Mouse (Mus musculus): ENCODE measurements at regions not wholly inside any gene's neighbourhood (a gene's known extent, or its start where the extent isn't known, plus 50 kb on each side); places are given as distances from the start of the nearest gene placed in this dataset.

DNA sequence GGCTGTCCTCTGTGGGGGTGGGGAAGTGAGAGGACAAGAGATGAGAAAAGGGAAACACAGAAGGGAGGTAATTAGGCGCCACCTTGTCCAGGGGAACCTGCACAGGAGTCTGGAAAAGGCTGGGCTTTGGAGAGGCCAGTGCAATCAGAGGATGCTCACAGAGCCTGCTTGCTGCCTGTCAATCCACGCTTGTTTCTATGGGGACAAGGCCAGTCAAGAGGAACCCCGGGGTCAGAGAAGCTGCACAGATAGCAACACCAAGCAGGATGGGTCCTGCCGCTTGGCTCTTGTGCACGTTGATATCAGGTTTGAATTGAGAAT, 718.1 kb upstream of the Car8 start:
- WGBS, result 57% methylated on average over 5 of the region's 5 CpGs
- Histone ChIP-seq H3K36me3 (no peaks in the 10 kb centered on the region), H3K4me1 (peaks cover 36% of the 10 kb centered on the region), H3K4me3 (no peak overlapping the region), H3K27ac (no peak overlapping the region), H3K4me2 (no peak overlapping the region), H3K9ac (no peak overlapping the region), H3K9me3 (no peaks in the 10 kb centered on the region), H3K27me3 (no peaks in the 10 kb centered on the region)
- ATAC-seq (ENCODE audit: insufficient number of reproducible peaks, insufficient read depth, low FRiP score, low TSS enrichment, low read depth), result no peak

GRCm38 (mm10) chr4:8956312-8957022, 717.6 kb upstream of the Car8 start:
- Histone ChIP-seq H3K27ac (no peak overlapping the region), H3K4me2 (no peak overlapping the region), H3K36me3 (no peaks in the 10 kb centered on the region)

GRCm38 (mm10) chr4:8955306-8955705, 716.5 kb upstream of the Car8 start:
- H3K4me3 ChIP-seq, result no peak overlapping the region
- H3K4me2 ChIP-seq, result no peak overlapping the region
- H3K4me1 ChIP-seq, result peaks cover 36% of the 10 kb centered on the region
- no peak for ATAC-seq (ENCODE audit: insufficient number of reproducible peaks, insufficient read depth, low FRiP score, low TSS enrichment, low read depth)
- no peaks in the 10 kb centered on the region for H3K27me3 ChIP-seq
- no peak overlapping the region for H3K27ac ChIP-seq
- 90% methylated on average over 5 of the region's 5 CpGs for WGBS
- H3K9me3 ChIP-seq, result no peaks in the 10 kb centered on the region
- no peak overlapping the region for H3K9ac ChIP-seq
- no peaks in the 10 kb centered on the region for H3K36me3 ChIP-seq

More at GRCm38 (mm10) chr4:8956312-8957022, 717.6 kb upstream of the Car8 start:
- Histone ChIP-seq H3K27me3 (no peaks in the 10 kb centered on the region), H3K9ac (no peak overlapping the region), H3K4me1 (peaks cover 36% of the 10 kb centered on the region), H3K4me3 (no peak overlapping the region), H3K9me3 (no peaks in the 10 kb centered on the region)
- WGBS, result 57% methylated on average over 9 of the region's 9 CpGs
- no peak for ATAC-seq (ENCODE audit: insufficient number of reproducible peaks, insufficient read depth, low FRiP score, low TSS enrichment, low read depth)

GRCm38 (mm10) chr4:8954356-8954914, 715.6 kb upstream of the Car8 start:
- H3K36me3 ChIP-seq, result no peaks in the 10 kb centered on the region
- no peak for ATAC-seq (ENCODE audit: insufficient number of reproducible peaks, insufficient read depth, low FRiP score, low TSS enrichment, low read depth)
- peaks cover 36% of the 10 kb centered on the region for H3K4me1 ChIP-seq
- WGBS, result 16% methylated on average over 10 of the region's 10 CpGs
- peak overlapping the region; percentile 36 for H3K4me2 ChIP-seq
- H3K4me3 ChIP-seq, result no peak overlapping the region
- no peak overlapping the region for H3K27ac ChIP-seq
- no peaks in the 10 kb centered on the region for H3K9me3 ChIP-seq
- no peaks in the 10 kb centered on the region for H3K27me3 ChIP-seq
- no peak overlapping the region for H3K9ac ChIP-seq

DNA sequence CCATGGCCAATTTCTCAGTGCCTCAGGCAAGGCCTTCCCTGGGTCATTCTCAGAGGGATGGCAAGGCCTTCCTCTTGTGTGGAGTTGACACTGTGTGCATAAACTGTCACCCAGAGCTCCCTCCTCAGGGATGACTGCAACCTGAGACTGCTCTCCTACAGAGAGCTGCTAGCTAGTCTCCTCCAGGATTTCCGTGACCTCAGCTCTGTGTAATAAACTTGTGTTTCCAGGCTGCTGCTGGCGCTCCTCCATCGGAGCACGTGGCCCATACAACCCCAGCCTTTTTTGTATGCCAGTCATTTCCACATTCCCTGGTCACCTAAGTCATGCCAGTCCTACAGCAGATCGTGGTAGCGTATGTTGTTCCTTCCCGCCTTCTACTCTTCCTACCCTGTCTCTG, 714.3 kb upstream of the Car8 start:
- H3K36me3 ChIP-seq, result no peaks in the 10 kb centered on the region
- H3K9ac ChIP-seq, result no peak overlapping the region
- H3K27ac ChIP-seq, result no peak overlapping the region
- H3K4me3 ChIP-seq, result no peak overlapping the region
- WGBS, result 87% methylated on average over 7 of the region's 7 CpGs
- no peak overlapping the region for H3K4me2 ChIP-seq
- peaks cover 32% of the 10 kb centered on the region for H3K4me1 ChIP-seq
- no peaks in the 10 kb centered on the region for H3K27me3 ChIP-seq
- no peaks in the 10 kb centered on the region for H3K9me3 ChIP-seq
- ATAC-seq (ENCODE audit: insufficient number of reproducible peaks, insufficient read depth, low FRiP score, low TSS enrichment, low read depth), result no peak

DNA sequence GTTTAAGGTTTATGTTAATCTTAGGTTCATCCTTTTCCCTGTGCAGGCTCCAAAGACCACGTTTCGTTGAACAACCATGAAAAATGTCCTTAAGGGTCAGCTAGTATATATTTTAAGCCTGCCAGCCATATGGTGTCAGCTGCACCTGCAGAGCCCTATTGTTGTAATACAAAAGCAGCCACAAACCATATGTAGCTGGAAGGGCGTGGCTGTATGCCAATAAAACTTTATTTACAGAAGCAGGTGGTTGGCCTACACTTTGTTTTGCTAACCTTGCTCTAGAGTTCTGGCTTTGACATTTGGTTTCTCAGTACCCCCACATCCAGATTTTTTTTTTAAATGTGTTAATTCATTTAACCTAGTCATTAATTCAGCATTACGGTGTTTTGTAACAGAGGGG, 711.1 kb upstream of the Car8 start:
- no peak overlapping the region for H3K9ac ChIP-seq
- no peaks in the 10 kb centered on the region for H3K36me3 ChIP-seq
- 73% methylated on average over 4 of the region's 4 CpGs for WGBS
- no peak for ATAC-seq (ENCODE audit: insufficient number of reproducible peaks, insufficient read depth, low FRiP score, low TSS enrichment, low read depth)
- no peaks in the 10 kb centered on the region for H3K9me3 ChIP-seq
- no peak overlapping the region for H3K4me2 ChIP-seq
- peaks cover 15% of the 10 kb centered on the region for H3K4me1 ChIP-seq
- H3K27me3 ChIP-seq, result peaks cover 5% of the 10 kb centered on the region
- H3K27ac ChIP-seq, result no peak overlapping the region
- no peak overlapping the region for H3K4me3 ChIP-seq

GRCm38 (mm10) chr4:8949537-8949936, 710.7 kb upstream of the Car8 start:
- no peak overlapping the region for H3K9ac ChIP-seq
- H3K9me3 ChIP-seq, result no peaks in the 10 kb centered on the region
- no peak overlapping the region for H3K27ac ChIP-seq
- 54% methylated on average over 5 of the region's 5 CpGs for WGBS
- no peak overlapping the region for H3K4me3 ChIP-seq
- H3K27me3 ChIP-seq, result peaks cover 5% of the 10 kb centered on the region
- H3K36me3 ChIP-seq, result no peaks in the 10 kb centered on the region
- no peak overlapping the region for H3K4me2 ChIP-seq
- no peak for ATAC-seq (ENCODE audit: insufficient number of reproducible peaks, insufficient read depth, low FRiP score, low TSS enrichment, low read depth)
- H3K4me1 ChIP-seq, result peaks cover 15% of the 10 kb centered on the region

DNA sequence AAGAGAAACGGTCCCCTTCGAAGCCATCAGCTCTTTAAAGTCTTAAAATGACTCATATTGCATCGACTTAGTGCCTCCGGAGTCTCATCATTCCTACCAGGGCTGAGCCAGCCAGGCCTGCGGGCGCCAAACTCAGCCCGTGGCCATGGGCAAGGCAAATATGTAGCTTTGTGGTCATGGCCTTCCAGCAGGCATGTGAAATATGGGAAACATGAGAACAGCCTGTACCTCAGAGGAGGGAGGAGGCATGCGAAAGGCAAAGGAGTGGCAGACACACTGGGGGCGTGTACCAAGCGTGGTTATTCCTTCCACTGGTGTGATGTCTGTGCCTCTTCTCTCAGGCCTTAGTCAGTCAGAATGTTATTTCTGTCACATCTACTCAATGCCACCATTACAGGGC, 706.3 kb upstream of the Car8 start:
- Histone ChIP-seq H3K4me1 (peaks cover 15% of the 10 kb centered on the region; the same call in 1 of the 2 replicates), H3K9me3 (no peaks in the 10 kb centered on the region), H3K9ac (no peak overlapping the region), H3K4me3 (no peak overlapping the region), H3K27me3 (peaks cover 8% of the 10 kb centered on the region), H3K27ac (peak overlapping the region; percentile 49; the same call in 1 of the 2 replicates), H3K36me3 (no peaks in the 10 kb centered on the region), H3K4me2 (no peak overlapping the region)
- 62% methylated on average over 10 of the region's 10 CpGs for WGBS
- peak; percentile 59; the same call in 1 of the 2 replicates for ATAC-seq (ENCODE audit: insufficient number of reproducible peaks, insufficient read depth, low FRiP score, low TSS enrichment, low read depth)

GRCm38 (mm10) chr4:8943080-8943479, 704.2 kb upstream of the Car8 start:
- Histone ChIP-seq H3K27me3 (peaks cover 8% of the 10 kb centered on the region), H3K9me3 (no peaks in the 10 kb centered on the region), H3K4me2 (no peak overlapping the region), H3K27ac (no peak overlapping the region), H3K4me3 (no peak overlapping the region), H3K9ac (no peak overlapping the region), H3K36me3 (no peaks in the 10 kb centered on the region), H3K4me1 (peaks cover 15% of the 10 kb centered on the region; the same call in 1 of the 2 replicates)
- no peak for ATAC-seq (ENCODE audit: insufficient number of reproducible peaks, insufficient read depth, low FRiP score, low TSS enrichment, low read depth)
- WGBS, result 24% methylated on average over 5 of the region's 5 CpGs

DNA sequence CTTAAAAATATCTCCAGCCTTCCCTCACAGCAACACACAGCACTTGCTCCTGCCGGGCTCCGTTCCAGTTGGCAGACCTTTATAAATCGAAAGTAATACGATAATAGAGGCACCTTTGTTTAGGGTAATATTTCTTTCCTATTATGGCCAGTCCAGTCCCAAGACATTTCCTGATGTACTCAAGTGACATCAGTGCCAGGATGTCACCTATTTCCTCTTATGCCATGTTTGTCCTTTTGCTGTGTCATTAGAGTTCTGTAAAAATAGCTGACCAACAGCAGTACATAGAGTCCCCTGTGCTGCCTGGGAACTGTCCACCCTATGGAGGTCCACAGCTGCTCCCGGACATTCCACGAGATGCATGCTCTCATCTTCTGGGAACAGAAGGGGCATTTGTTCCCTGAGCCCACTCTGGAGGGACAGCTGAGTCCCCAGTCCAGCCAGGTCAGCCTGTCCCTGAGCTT, 700.1 kb upstream of the Car8 start:
- 47% methylated on average over 6 of the region's 6 CpGs for WGBS
- H3K4me3 ChIP-seq, result no peak overlapping the region
- H3K27me3 ChIP-seq, result peaks cover 3% of the 10 kb centered on the region; the same call in 1 of the 2 replicates
- no peak overlapping the region for H3K4me2 ChIP-seq
- H3K9ac ChIP-seq, result no peak overlapping the region
- H3K36me3 ChIP-seq, result no peaks in the 10 kb centered on the region
- no peak for ATAC-seq (ENCODE audit: insufficient number of reproducible peaks, insufficient read depth, low FRiP score, low TSS enrichment, low read depth)
- H3K4me1 ChIP-seq, result peaks cover 7% of the 10 kb centered on the region; the same call in 1 of the 2 replicates
- H3K9me3 ChIP-seq, result no peaks in the 10 kb centered on the region
- H3K27ac ChIP-seq, result no peak overlapping the region

- Histone ChIP-seq H3K4me2 (no peak overlapping the region), H3K27ac (no peak overlapping the region), H3K4me1 (no peaks in the 10 kb centered on the region), H3K27me3 (no peaks in the 10 kb centered on the region), H3K9ac (no peak overlapping the region), H3K4me3 (no peak overlapping the region), H3K9me3 (no peaks in the 10 kb centered on the region), H3K36me3 (no peaks in the 10 kb centered on the region)
- whole genome bisulfite sequencing, result 53% methylated on average over 2 of the region's 2 CpGs
- ATAC-seq (ENCODE audit: insufficient number of reproducible peaks, insufficient read depth, low FRiP score, low TSS enrichment, low read depth), result no peak
Observed at GRCm38 (mm10) chr4:8935899-8936298, 697.1 kb upstream of the Car8 start.

DNA sequence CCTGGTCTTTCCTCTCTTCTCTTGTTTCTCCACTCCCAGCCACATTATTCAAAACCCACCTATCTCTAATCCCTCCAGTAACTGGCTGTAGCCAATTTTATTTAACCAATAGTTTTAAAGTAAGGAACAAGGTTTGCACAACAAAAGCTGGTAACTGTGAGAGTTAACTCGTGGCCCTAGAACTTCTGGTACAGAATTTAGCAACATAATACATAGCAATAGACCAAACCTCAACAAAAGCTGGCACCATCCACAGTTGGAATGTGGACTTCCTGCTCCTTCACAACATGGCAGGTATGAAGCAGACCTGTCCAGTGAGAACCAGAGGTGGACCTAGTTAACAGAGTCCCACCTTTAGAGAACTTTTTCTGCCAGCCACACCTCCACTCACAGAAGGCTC, 695.7 kb upstream of the Car8 start:
- Histone ChIP-seq H3K9me3 (no peaks in the 10 kb centered on the region), H3K36me3 (no peaks in the 10 kb centered on the region), H3K27me3 (no peaks in the 10 kb centered on the region), H3K9ac (no peak overlapping the region), H3K27ac (no peak overlapping the region), H3K4me3 (no peak overlapping the region), H3K4me1 (no peaks in the 10 kb centered on the region), H3K4me2 (no peak overlapping the region)
- ATAC-seq (ENCODE audit: insufficient number of reproducible peaks, insufficient read depth, low FRiP score, low TSS enrichment, low read depth), result no peak
- 78% methylated on average over 1 of the region's 1 CpGs for WGBS

Data from embryonic facial prominence, embryonic 13.5 days (tissue).